Mouse (Mus musculus): Measurements from ENCODE around the gene Ttc7b. TPM values are rescaled to one million over a fixed set of nuclear protein-coding genes. Genes with fewer than 3 reads are reported as not detected.

Gene Ttc7b
- total RNA-seq, 1 experiment = 19.0 TPM

DNA sequence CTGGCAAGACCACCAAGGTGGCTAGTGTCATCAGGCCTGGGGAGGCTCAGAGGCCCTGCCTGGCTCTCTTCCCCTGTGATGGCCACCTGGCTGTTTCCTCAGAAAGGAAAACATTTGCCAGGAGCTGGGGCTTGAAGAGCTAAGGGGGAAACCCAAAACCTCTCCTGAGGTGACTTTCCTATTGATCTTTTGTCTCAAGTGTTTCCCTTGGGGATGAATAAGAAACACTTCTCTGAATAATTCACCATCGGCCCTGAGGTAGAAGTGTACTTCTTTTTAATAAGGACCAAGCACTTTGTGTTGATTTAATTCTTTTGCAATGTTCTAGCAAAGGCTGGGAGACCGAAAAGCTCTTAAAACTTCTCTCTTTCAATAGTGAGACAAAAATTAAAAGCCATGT, 197.0 kb downstream of the Ttc7b start:
- Histone ChIP-seq H3K27ac (ENCODE audit: insufficient read depth, low read depth, low read length, poor library complexity, severe bottlenecking) (no peak overlapping the region), H3K9me3 (ENCODE audit: control insufficient read depth, insufficient read depth, low read depth, low read length) (no peaks in the 10 kb centered on the region), H3K4me3 (ENCODE audit: insufficient read depth in 1 of 2, low read depth in 1 of 2, low read length in 2 of 2, poor library complexity in 1 of 2, severe bottlenecking in 1 of 2) (no peak overlapping the region), H3K9ac (ENCODE audit: insufficient read depth, low read depth, low read length, poor library complexity, severe bottlenecking) (no peak overlapping the region), H3K36me3 (ENCODE audit: control insufficient read depth, insufficient read depth, low read length, poor library complexity, severe bottlenecking) (peaks cover 11% of the 10 kb centered on the region; the same call in 1 of the 2 replicates), H3K4me1 (ENCODE audit: control insufficient read depth in 2 of 2, insufficient read depth in 2 of 2, low read length in 2 of 2, poor library complexity in 1 of 2) (no peaks in the 10 kb centered on the region)
- TF ChIP-seq ZNF384 (IDR thresholded peaks at IDR 0.05; ENCODE audit: low read depth, low read length) (no peak), MAFK (IDR thresholded peaks at IDR 0.05; ENCODE audit: insufficient read depth, low read depth, low read length) (no peak), CHD2 (IDR thresholded peaks at IDR 0.05; ENCODE audit: low read depth, low read length) (no peak), ZC3H11A (IDR thresholded peaks at IDR 0.05; ENCODE audit: borderline replicate concordance, low read depth, low read length) (no peak), HCFC1 (IDR thresholded peaks at IDR 0.05; ENCODE audit: borderline replicate concordance, insufficient read depth, low read length) (no peak)
- in situ Hi-C loops (cut with MboI; ENCODE audit: low sequenced_read_pairs in 2 of 2, unreplicated experiment in 2 of 2) = no loop called here
- DNase-seq (ENCODE audit: low read depth, low spot score) = no peak

DNA sequence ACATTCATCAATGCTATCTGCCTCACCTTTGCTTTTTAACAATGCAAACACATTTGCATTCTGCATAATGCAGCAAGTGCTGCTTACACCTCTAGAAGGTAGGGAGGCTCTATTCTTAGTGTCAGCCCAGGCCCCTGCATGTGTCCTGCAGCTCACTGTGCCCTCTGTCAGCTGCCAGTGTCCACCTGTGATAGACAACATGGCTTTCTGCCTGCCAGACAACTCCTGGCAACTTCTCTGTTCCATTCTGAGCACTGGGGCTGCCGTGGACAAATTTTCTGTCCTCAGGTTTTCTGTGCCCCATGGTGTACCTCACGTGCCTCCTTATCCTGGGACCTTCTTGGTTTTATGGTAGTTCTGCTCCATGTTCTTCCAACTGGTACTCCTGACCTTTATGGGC, 198.4 kb downstream of the Ttc7b start:
- Histone ChIP-seq H3K27ac (ENCODE audit: insufficient read depth, low read depth, low read length, poor library complexity, severe bottlenecking) (no peak overlapping the region), H3K4me1 (ENCODE audit: control insufficient read depth in 2 of 2, insufficient read depth in 2 of 2, low read length in 2 of 2, poor library complexity in 1 of 2) (no peaks in the 10 kb centered on the region), H3K4me3 (ENCODE audit: insufficient read depth in 1 of 2, low read depth in 1 of 2, low read length in 2 of 2, poor library complexity in 1 of 2, severe bottlenecking in 1 of 2) (no peak overlapping the region), H3K36me3 (ENCODE audit: control insufficient read depth, insufficient read depth, low read length, poor library complexity, severe bottlenecking) (peaks cover 11% of the 10 kb centered on the region; the same call in 1 of the 2 replicates), H3K9me3 (ENCODE audit: control insufficient read depth, insufficient read depth, low read depth, low read length) (no peaks in the 10 kb centered on the region), H3K9ac (ENCODE audit: insufficient read depth, low read depth, low read length, poor library complexity, severe bottlenecking) (no peak overlapping the region)
- in situ Hi-C loops (cut with MboI; ENCODE audit: low sequenced_read_pairs in 2 of 2, unreplicated experiment in 2 of 2) = no loop called here
- TF ChIP-seq CHD2 (IDR thresholded peaks at IDR 0.05; ENCODE audit: low read depth, low read length) = no peak
- no peak for TF ChIP-seq ZC3H11A (IDR thresholded peaks at IDR 0.05; ENCODE audit: borderline replicate concordance, low read depth, low read length)
- TF ChIP-seq HCFC1 (IDR thresholded peaks at IDR 0.05; ENCODE audit: borderline replicate concordance, insufficient read depth, low read length) = no peak
- no peak for TF ChIP-seq MAFK (IDR thresholded peaks at IDR 0.05; ENCODE audit: insufficient read depth, low read depth, low read length)
- no peak for TF ChIP-seq ZNF384 (IDR thresholded peaks at IDR 0.05; ENCODE audit: low read depth, low read length)
- DNase-seq (ENCODE audit: low read depth, low spot score) = no peak

DNA sequence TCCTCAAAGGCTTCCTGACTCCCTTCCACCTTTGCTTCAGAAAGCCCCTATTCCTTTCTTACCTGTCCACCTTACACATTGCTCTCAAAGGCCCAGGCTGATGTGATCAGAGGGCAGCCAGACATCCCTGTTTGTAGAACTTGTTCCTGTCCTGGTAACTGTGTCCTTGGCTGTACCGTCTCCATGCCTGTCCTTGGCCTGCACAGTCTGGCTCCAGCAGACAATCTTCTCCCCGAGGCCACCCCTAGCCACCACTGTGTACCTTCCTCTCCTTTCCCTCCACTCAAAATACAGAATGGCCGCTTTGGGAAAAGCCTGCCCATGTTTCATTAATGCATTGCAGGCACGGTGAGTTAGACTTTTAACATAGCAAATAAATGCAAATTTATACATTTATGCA, 199.1 kb downstream of the Ttc7b start:
- TF ChIP-seq CHD2 (IDR thresholded peaks at IDR 0.05; ENCODE audit: low read depth, low read length) = no peak
- no peak for TF ChIP-seq HCFC1 (IDR thresholded peaks at IDR 0.05; ENCODE audit: borderline replicate concordance, insufficient read depth, low read length)
- no peak for TF ChIP-seq ZC3H11A (IDR thresholded peaks at IDR 0.05; ENCODE audit: borderline replicate concordance, low read depth, low read length)
- no peak for TF ChIP-seq ZNF384 (IDR thresholded peaks at IDR 0.05; ENCODE audit: low read depth, low read length)
- no peak for TF ChIP-seq MAFK (IDR thresholded peaks at IDR 0.05; ENCODE audit: insufficient read depth, low read depth, low read length)
- Histone ChIP-seq H3K4me3 (ENCODE audit: insufficient read depth in 1 of 2, low read depth in 1 of 2, low read length in 2 of 2, poor library complexity in 1 of 2, severe bottlenecking in 1 of 2) (no peak overlapping the region), H3K27ac (ENCODE audit: insufficient read depth, low read depth, low read length, poor library complexity, severe bottlenecking) (no peak overlapping the region), H3K36me3 (ENCODE audit: control insufficient read depth, insufficient read depth, low read length, poor library complexity, severe bottlenecking) (peaks cover 11% of the 10 kb centered on the region; the same call in 1 of the 2 replicates), H3K4me1 (ENCODE audit: control insufficient read depth in 2 of 2, insufficient read depth in 2 of 2, low read length in 2 of 2, poor library complexity in 1 of 2) (no peaks in the 10 kb centered on the region), H3K9ac (ENCODE audit: insufficient read depth, low read depth, low read length, poor library complexity, severe bottlenecking) (no peak overlapping the region), H3K9me3 (ENCODE audit: control insufficient read depth, insufficient read depth, low read depth, low read length) (no peaks in the 10 kb centered on the region)
- DNase-seq (ENCODE audit: low read depth, low spot score) = no peak
- in situ Hi-C loops (cut with MboI; ENCODE audit: low sequenced_read_pairs in 2 of 2, unreplicated experiment in 2 of 2) = no loop called here

- Histone ChIP-seq H3K9ac (ENCODE audit: insufficient read depth, low read depth, low read length, poor library complexity, severe bottlenecking) (no peak overlapping the region), H3K4me3 (ENCODE audit: insufficient read depth in 1 of 2, low read depth in 1 of 2, low read length in 2 of 2, poor library complexity in 1 of 2, severe bottlenecking in 1 of 2) (no peak overlapping the region), H3K4me1 (ENCODE audit: control insufficient read depth in 2 of 2, insufficient read depth in 2 of 2, low read length in 2 of 2, poor library complexity in 1 of 2) (no peaks in the 10 kb centered on the region), H3K9me3 (ENCODE audit: control insufficient read depth, insufficient read depth, low read depth, low read length) (no peaks in the 10 kb centered on the region), H3K36me3 (ENCODE audit: control insufficient read depth, insufficient read depth, low read length, poor library complexity, severe bottlenecking) (peaks cover 11% of the 10 kb centered on the region; the same call in 1 of the 2 replicates), H3K27ac (ENCODE audit: insufficient read depth, low read depth, low read length, poor library complexity, severe bottlenecking) (no peak overlapping the region)
- DNase-seq (ENCODE audit: low read depth, low spot score) = no peak
- in situ Hi-C loops (cut with MboI; ENCODE audit: low sequenced_read_pairs in 2 of 2, unreplicated experiment in 2 of 2) = no loop called here
- TF ChIP-seq ZNF384 (IDR thresholded peaks at IDR 0.05; ENCODE audit: low read depth, low read length) = no peak
- TF ChIP-seq HCFC1 (IDR thresholded peaks at IDR 0.05; ENCODE audit: borderline replicate concordance, insufficient read depth, low read length) = no peak
- no peak for TF ChIP-seq CHD2 (IDR thresholded peaks at IDR 0.05; ENCODE audit: low read depth, low read length)
Observed at GRCm38 (mm10) chr12:100319746-100320145, 200.9 kb downstream of the Ttc7b start.

DNA sequence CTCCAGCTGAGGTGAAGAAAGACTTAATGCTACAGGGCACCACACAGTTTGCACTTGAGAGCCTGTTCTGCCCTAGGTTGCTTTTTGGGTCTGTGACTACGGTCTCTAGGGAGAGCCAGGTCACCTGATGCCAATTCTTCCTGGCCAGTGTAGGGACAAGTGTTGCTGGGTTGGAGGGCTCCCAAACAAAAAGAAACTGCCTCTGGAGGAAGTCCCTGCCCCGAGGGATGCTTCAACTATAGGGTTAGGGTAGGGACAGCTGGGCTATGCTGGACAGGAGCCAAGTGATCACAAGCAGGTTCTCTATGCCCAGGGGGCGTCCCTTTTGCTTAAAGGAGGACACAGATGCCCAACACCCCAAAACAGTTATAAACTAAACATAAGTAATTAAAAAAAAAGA, 202.7 kb downstream of the Ttc7b start:
- no peak for DNase-seq (ENCODE audit: low read depth, low spot score)
- H3K4me1 ChIP-seq (ENCODE audit: control insufficient read depth in 2 of 2, insufficient read depth in 2 of 2, low read length in 2 of 2, poor library complexity in 1 of 2) = no peaks in the 10 kb centered on the region
- H3K9ac ChIP-seq (ENCODE audit: insufficient read depth, low read depth, low read length, poor library complexity, severe bottlenecking) = no peak overlapping the region
- no peaks in the 10 kb centered on the region for H3K9me3 ChIP-seq (ENCODE audit: control insufficient read depth, insufficient read depth, low read depth, low read length)
- no peak overlapping the region for H3K27ac ChIP-seq (ENCODE audit: insufficient read depth, low read depth, low read length, poor library complexity, severe bottlenecking)
- peaks cover 12% of the 10 kb centered on the region; the same call in 1 of the 2 replicates for H3K36me3 ChIP-seq (ENCODE audit: control insufficient read depth, insufficient read depth, low read length, poor library complexity, severe bottlenecking)
- H3K4me3 ChIP-seq (ENCODE audit: insufficient read depth in 1 of 2, low read depth in 1 of 2, low read length in 2 of 2, poor library complexity in 1 of 2, severe bottlenecking in 1 of 2) = no peak overlapping the region
- in situ Hi-C loops (cut with MboI; ENCODE audit: low sequenced_read_pairs in 2 of 2, unreplicated experiment in 2 of 2) = no loop called here
- TF ChIP-seq MAFK (IDR thresholded peaks at IDR 0.05; ENCODE audit: insufficient read depth, low read depth, low read length) = no peak
- no peak for TF ChIP-seq ZC3H11A (IDR thresholded peaks at IDR 0.05; ENCODE audit: borderline replicate concordance, low read depth, low read length)
- TF ChIP-seq ZNF384 (IDR thresholded peaks at IDR 0.05; ENCODE audit: low read depth, low read length) = no peak
- TF ChIP-seq HCFC1 (IDR thresholded peaks at IDR 0.05; ENCODE audit: borderline replicate concordance, insufficient read depth, low read length) = no peak
- TF ChIP-seq CHD2 (IDR thresholded peaks at IDR 0.05; ENCODE audit: low read depth, low read length) = no peak
